Mouse (Mus musculus) frontal cortex, postnatal 36 days (tissue): ENCODE measurements at regions not wholly inside any gene's neighbourhood (a gene's known extent, or its start where the extent isn't known, plus 50 kb on each side); places are given as distances from the start of the nearest gene placed in this dataset.

ENCODE experiments used
- DNase-seq, 2 experiments: peaks; one replicate each; pipeline ENCODE4 v3.0.0; 2022; ENCODE audit warnings: low spot score in 2 of 2

GRCm38 (mm10) chr3:147545329-147546006 lies 693.3 kb downstream of the Ttll7 start:
- DNase-seq: no peak

- no peak for DNase-seq
Measured at GRCm38 (mm10) chr3:147542285-147542684, 690.1 kb downstream of the Ttll7 start.

- DNase-seq: peak in 1 of 2 experiments; percentile 10
Measured at GRCm38 (mm10) chr3:147537584-147537983, 685.4 kb downstream of the Ttll7 start.

GRCm38 (mm10) chr3:147532196-147532595 lies 680.0 kb downstream of the Ttll7 start:
- no peak for DNase-seq

GRCm38 (mm10) chr3:147531608-147532180 lies 679.5 kb downstream of the Ttll7 start:
- no peak for DNase-seq
